ENCODE assay signal across 8 mouse cellular contexts in genomic region chr7:29519211-29519550, GRCm38 (mm10). TPM values are rescaled to one million over a fixed set of nuclear protein-coding genes. Genes with fewer than 3 reads are reported as not detected.
A peak's percentile ranks its signal among the peaks of the same experiment; 100 is the strongest.
DNase-seq lines count a peak whose midpoint lies in the region; ATAC-seq lines count a peak whose summit lies in the region.

No protein-coding gene starts in this region.

- no peaks in the 10 kb centered on the region for H3K36me3 ChIP-seq in embryonic facial prominence, embryonic 15.5 days
- H3K36me3 ChIP-seq in intestine, embryonic 15.5 days, result no peaks in the 10 kb centered on the region
- H3K36me3 ChIP-seq in midbrain, embryonic 15.5 days (replicated peaks), result no peaks in the 10 kb centered on the region

- 0% methylated on average over 19 of the region's 19 CpGs for WGBS in embryonic facial prominence, embryonic 15.5 days
- under 1% methylated on average over 19 of the region's 19 CpGs for WGBS in intestine, embryonic 15.5 days
- WGBS in midbrain, embryonic 15.5 days, result under 1% methylated on average over 19 of the region's 19 CpGs

- peaks cover 35% of the 10 kb centered on the region for H3K4me1 ChIP-seq in embryonic facial prominence, embryonic 15.5 days
- peaks cover 34% of the 10 kb centered on the region for H3K4me1 ChIP-seq in intestine, embryonic 15.5 days (replicated peaks)
- H3K4me1 ChIP-seq in midbrain, embryonic 15.5 days, result peaks cover 22% of the 10 kb centered on the region

- H3K27me3 ChIP-seq in embryonic facial prominence, embryonic 15.5 days, result no peaks in the 10 kb centered on the region
- no peaks in the 10 kb centered on the region for H3K27me3 ChIP-seq in intestine, embryonic 15.5 days (replicated peaks)
- H3K27me3 ChIP-seq in midbrain, embryonic 15.5 days (replicated peaks), result no peaks in the 10 kb centered on the region

- intact Hi-C loops in left cerebral cortex, postnatal 10 days (cut with DNase I), result loop anchor here (5.0 kb wide), 1 partner anchor 77 kb away; no protein-coding TSS in a partner anchor

- peak overlapping the region; percentile 90 for H3K4me2 ChIP-seq in embryonic facial prominence, embryonic 15.5 days (replicated peaks)
- peak overlapping the region; percentile 93 for H3K4me2 ChIP-seq in intestine, embryonic 15.5 days (replicated peaks)
- H3K4me2 ChIP-seq in midbrain, embryonic 15.5 days, result peak overlapping the region; percentile 60

- H3K9me3 ChIP-seq in embryonic facial prominence, embryonic 15.5 days (replicated peaks), result no peaks in the 10 kb centered on the region
- no peaks in the 10 kb centered on the region for H3K9me3 ChIP-seq in intestine, embryonic 15.5 days
- H3K9me3 ChIP-seq in midbrain, embryonic 15.5 days, result no peaks in the 10 kb centered on the region

- peak overlapping the region; percentile 44 for H3K9ac ChIP-seq in embryonic facial prominence, embryonic 15.5 days
- peak overlapping the region; percentile 61 for H3K9ac ChIP-seq in intestine, embryonic 15.5 days
- H3K9ac ChIP-seq in midbrain, embryonic 15.5 days, result peak overlapping the region; percentile 85

- peak overlapping the region; percentile 97 for H3K4me3 ChIP-seq in embryonic facial prominence, embryonic 15.5 days (replicated peaks)
- H3K4me3 ChIP-seq in intestine, embryonic 15.5 days (replicated peaks), result peak overlapping the region; percentile 87
- H3K4me3 ChIP-seq in midbrain, embryonic 15.5 days, result peak overlapping the region; percentile 90

- peak overlapping the region; percentile 93 for H3K27ac ChIP-seq in embryonic facial prominence, embryonic 15.5 days (replicated peaks)
- peak overlapping the region; percentile 94 for H3K27ac ChIP-seq in intestine, embryonic 15.5 days
- peak overlapping the region; percentile 92 for H3K27ac ChIP-seq in midbrain, embryonic 15.5 days

- ATAC-seq in embryonic facial prominence, embryonic 15.5 days (ENCODE audit: insufficient number of reproducible peaks, low FRiP score, low TSS enrichment, low read depth), result no peak
- ATAC-seq in intestine, embryonic 15.5 days, result peak; percentile 11; the same call in 1 of the 2 replicates
- no peak; the same call in 1 of the 2 replicates for ATAC-seq in midbrain, embryonic 15.5 days (replicated peaks)
- no peak for ATAC-seq in monocyte, adult 5-6 weeks (replicated peaks; ENCODE audit: insufficient number of reproducible peaks, low FRiP score, low TSS enrichment, poor library complexity, severe bottlenecking)

- peak; percentile 50 to 66 for DNase-seq in lung, adult 18-20 months
- DNase-seq in lung, postnatal 25 days (ENCODE audit: low spot score), result no peak
- no peak for DNase-seq in retina, postnatal 1 day
- DNase-seq in left cerebral cortex, postnatal 10 days (ENCODE audit: extremely low spot score in 1 of 2, low spot score in 2 of 2), result no peak

RNA-seq across cellular contexts. Expression of gene Sipa1l3, which starts 0.7 kb away (rescaled TPM):
- polyA plus RNA-seq in embryonic facial prominence, embryonic 15.5 days (2015; fragmentation: Nextera tagmentation; extraction: Ambion mirVana), result 21.6 and 22.4 TPM in 2 replicates
- 26.6 and 27.9 TPM in 2 replicates for polyA plus RNA-seq in intestine, embryonic 15.5 days (2015; fragmentation: Nextera tagmentation; extraction: Ambion mirVana)
- 19.0 and 22.4 TPM in 2 replicates for polyA plus RNA-seq in midbrain, embryonic 15.5 days (2015; fragmentation: Nextera tagmentation; extraction: Ambion mirVana)
- 10 to 100 TPM; 50.4 to 53.7 TPM for total RNA-seq in left cerebral cortex, postnatal 10 days (2021)
- 12.2 to 30.0 TPM (median 15.8 TPM) in 3 replicates for total RNA-seq in monocyte, adult 5-6 weeks (2017)

Comparison
In these comparisons a context has a peak if more than half of its experiments do, and no peak if none do; other contexts are left out.
1. DNase-seq: peak in lung, adult 18-20 months (2 of 2); none in lung, postnatal 25 days (single experiment), retina, postnatal 1 day (single experiment) and left cerebral cortex, postnatal 10 days (0 of 2).
2. Peak in every context shown above with its lines, with median percentiles within 50 percentile points of each other: H3K27ac ChIP-seq, H3K4me2 ChIP-seq, H3K4me3 ChIP-seq and H3K9ac ChIP-seq.